Mouse (Mus musculus) adrenal gland, adult 18-20 months (tissue): ENCODE data around the gene Sdk1. TPM values are rescaled to one million over a fixed set of nuclear protein-coding genes. Genes with fewer than 3 reads are reported as not detected.
"Not testable (repeated sequence)": the region's sequence is repeated elsewhere in the genome, so short reads cannot be mapped to it uniquely, and the experiment has no call there.

Experiments
- DNase-seq, 2 experiments: peaks; one replicate each; pipeline ENCODE4 v3.0.0; 2021 to 2022; ENCODE audit warnings: low spot score in 2 of 2
- total RNA-seq, 2 experiments: library from RNA; stranded (reverse); gene quantifications; 1 replicate in 1 of 2; 2 replicates in 1 of 2; pipeline ENCODE4 v1.2.3; 2021

Sdk1 gene
- total RNA-seq, 2 experiments from 2014 or later, result 6.7 to 11.7 TPM

DNA sequence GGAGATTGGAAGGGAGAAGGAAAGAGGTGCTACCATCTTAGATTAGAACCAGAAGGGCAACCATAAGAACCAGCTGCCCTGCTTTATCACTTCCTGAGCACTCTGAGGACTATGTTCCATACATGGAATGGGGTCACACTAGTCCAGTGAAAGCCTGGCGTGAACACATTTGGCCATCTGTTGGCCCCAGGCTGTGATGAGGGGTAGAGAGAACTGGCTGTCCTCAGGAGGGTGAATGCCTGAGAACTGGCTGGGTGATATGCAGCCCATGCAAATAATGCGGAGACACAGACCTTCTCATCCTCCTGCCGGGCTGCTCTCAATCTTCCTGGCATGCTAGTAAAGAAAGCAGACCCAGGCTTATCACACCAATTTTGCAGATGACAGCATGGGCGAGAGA is 384.1 kb downstream of the Sdk1 start:
- DNase-seq, result no peak

DNA sequence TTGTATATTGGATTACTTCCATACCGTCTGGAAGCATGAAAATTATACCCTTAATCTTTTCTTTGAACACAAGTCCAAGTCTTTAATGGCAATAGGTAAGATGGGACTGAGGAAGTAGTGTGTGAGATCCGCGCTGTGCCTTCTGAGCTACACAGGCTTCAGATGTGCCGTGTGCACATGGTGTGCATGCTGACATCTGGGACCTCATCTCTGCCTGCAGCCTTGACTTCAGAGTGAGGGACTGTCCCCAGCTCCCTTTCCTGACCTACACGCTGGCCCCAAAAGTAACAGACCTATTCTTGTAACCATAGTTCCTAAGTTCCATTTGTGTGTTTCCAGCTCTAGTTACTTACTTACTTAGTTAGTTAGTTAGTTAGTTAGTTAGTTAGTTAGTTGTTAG is 390.4 kb downstream of the Sdk1 start:
- DNase-seq, result no peak

DNA sequence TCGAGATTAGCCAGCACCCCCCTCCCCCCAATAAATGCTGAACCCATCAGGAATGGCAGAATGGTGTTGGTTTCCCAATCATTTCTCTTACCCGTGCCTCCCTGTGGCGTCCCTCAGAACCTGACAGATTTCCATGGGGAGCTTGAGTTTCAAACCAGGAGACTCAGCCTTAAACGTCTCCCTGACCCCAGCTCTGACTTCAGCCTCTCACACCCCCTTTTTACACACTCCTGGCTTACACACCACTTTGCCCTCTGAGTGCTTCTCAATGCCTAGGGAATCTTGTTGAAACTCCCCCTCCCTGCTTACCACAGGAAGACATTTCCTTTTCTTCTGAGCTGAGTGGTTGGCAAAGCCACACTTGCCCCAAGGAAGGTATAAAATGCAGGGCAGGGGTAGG is 392.0 kb downstream of the Sdk1 start:
- DNase-seq, result no peak

DNA sequence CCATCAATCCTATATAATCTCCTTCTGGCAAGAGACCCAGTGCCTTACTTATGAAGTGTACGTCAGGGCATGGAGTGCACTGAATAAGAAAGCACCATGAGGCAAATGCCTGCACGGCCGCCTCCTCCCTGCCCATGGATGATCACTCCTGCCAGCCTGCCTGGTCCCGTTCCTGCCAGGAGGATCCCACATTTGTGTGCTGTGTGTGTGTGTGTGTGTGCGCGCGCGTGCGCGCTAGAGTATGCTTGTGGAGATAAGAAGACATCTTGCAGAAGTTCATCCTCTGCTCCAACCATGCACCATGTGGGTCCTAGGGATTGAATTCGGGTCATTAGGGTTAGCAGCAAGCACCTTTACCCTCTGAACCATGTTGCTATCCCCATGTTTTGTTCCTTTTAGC is 395.1 kb downstream of the Sdk1 start:
- DNase-seq, result no peak

DNA sequence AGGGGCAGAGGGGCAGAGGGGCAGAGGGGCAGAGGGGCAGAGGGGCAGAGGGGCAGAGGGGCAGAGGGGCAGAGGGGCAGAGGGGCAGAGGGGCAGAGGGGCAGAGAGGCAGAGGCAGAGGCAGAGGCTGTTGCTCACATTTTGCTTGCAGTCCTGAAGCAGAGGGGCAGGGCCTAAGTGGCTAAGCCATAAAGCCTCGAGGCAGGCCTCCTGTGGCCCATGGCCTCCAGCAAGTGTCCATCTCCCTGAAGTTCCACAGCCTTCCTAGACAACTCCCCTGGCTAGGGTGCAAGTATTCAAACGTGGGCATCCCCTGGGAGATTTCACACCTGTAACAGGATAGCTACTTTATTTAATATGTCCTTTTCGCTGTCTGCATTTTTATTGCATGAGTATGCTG is 395.8 kb downstream of the Sdk1 start:
- not testable (repeated sequence) for DNase-seq

DNA sequence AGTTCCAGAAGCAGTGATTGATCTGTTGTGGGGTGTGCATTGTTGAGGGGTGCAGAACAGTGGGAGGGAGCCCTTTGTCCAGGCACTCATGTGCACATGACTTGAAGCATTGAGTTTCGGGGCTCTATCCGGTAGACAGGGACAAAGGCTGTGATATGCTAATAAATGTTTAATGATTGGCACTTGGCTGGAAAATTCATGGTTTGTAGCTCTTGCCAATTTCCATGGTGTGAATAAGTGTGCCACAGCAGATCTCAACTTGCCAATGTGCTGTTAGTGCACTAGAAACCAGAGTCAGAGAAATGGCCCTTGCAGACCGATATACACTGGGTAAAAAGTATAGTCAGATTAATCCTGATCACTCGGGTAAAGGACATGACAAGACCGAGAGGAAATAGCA is 404.4 kb downstream of the Sdk1 start:
- DNase-seq, result no peak

DNA sequence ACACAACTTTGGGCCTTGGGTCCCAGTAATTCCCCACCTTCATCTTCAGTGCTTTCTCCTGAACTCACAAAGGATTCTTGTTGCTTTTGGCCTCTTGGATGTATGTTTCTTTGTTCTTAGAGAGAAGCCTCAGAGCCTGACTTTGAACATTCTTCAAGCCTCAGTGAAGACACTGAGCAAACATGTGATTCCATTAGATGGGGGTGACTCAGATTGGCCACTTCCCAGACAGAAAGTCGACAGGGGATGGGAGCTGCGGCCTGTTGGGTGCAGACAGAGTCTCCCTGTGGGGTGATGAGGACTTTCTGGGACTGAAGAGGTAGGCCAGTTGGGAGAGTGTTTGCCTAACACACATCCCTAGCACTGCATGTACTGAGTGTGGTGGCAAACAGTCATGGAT is 405.3 kb downstream of the Sdk1 start:
- no peak for DNase-seq

DNA sequence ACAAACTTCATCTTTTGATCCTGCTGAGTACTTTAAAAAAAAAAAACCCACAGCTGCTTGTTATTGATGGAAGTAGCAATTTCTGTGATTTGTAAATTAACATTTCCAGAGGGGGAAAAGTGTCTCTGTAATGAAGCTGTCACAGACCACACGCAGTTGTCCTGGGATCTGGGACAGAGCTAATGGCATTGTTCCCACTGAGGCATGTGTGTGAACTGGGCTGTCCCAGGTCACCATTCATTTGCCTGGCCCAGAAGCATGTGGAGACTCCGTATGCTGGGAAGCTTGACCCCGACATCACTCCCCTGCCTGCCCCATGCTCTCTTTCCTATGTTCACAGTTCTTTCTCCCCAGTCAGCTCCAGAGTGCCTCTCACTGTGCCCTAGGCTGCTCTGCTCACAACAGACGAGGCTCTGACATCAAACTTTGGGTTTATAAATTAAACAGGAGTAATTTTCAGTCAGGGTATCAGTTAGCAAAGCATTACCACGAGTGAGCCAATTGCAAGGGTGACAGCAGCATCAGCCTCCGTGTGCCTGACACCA is 408.6 kb downstream of the Sdk1 start:
- no peak for DNase-seq

DNA sequence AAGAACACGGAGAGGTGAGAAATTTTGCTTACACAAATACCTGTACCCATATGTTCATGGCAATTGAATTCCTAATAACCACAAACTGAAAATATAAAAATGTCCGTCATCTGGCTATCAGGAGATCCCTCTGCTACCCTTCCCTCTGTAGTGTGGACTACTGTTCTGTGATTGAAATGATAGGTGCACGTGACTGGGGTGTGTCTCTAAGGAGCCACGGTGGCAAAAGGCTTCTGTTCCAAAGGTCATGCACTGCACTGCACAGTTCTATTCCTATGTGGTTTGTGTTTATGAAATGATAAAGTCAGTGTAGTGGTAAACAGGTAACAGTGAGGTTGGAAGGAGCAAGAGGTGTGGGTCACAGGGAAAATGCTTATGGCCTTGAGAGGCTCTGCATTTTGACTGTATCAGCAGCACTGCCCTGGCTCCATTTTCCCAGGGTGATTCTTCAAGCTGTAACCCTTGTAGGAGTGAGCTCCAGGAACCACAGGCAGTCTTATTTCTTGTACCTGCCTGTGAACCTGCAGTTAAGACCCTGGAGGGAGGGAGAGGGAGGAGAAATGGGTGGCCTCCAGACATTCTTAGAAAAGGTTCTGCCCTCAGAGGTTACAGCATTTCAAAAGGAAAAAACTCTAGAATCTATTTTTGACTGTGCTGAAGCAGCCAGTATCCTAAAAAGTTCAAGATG is 410.5 kb downstream of the Sdk1 start:
- DNase-seq, result no peak

DNA sequence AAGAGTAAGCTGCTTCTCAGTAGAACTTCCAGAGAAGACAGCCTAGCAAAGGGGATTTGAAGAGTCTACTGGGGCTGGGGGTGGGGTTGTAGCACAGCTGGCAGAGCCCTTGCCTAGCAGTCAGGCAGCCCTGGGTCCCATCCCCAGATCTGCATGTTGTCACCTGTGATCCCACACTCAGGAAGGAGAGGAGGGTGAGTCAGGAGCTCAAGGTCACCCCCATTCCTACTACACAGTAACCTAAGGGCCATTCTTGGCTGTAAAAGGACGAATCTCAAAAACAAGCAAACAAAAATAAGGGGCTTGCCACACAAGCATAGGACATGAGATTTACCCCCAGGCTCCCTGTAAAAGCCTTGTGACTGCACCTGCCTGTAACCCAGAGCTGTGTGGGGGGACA is 435.1 kb downstream of the Sdk1 start:
- DNase-seq, result peak in 1 of 2 experiments; percentile 8

DNA sequence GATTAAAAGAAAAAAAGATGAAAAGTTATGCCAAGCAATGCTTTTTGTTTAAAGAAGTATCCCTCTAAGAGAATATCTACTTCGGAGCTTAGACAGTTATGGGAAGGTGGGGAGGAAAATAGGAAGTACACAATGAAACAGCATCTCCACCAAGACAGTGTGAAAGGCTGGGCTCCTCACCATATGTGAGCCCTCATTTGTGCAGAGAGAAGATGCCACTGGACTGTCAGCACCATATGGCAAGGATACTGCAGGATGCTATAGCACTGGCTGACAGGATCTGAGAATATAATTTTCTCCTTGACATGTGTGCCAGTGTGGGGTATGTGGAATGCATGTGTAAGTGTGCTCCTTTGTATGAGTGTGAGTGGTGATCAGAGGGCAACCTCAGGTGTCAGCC is 435.7 kb downstream of the Sdk1 start:
- DNase-seq, result no peak

DNA sequence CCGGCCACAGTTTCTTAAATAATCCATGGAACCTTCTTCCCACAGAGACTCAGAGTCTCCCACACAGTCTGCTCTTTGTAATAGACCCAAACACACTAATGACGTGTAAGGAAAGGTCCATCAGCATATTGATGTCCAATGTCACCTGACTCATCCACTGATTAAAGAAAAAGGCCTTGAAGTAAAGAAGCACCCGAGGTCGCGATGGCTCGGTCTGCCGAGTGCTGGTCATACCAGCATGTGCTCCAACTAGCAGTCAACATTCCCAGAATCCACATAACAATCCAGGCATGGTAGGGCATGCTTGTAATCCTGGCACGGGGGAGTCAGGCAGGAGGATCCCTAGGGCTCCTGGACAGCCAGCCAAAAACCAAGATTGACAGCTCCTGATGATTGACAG is 436.6 kb downstream of the Sdk1 start:
- DNase-seq, result peak in 1 of 2 experiments; percentile 12

DNA sequence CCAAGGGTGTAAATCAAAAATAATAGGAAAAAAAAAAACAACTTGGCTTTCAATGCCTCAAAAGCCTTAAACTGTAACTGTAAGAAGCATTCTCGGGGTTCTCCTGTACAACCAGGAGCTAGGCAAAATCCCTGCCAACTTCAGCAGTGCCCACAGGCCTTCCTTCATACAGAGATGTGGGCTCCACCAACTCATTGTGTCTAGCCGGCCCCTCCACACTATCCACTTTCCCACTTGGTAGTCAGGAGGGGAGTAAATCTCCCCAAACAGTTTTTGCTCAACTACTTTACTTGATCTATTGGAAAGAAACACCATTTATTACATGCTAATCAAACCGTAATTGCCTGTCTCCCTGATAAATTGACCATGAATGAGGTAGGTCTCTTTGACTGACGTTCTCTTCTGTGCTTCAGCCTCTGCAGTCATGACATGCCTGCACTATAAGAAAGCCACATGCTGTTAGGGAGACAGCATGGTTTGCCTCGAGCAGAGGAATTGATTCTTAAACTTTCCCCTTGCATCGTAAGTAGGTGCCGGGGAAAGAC is 445.7 kb downstream of the Sdk1 start:
- DNase-seq, result no peak

DNA sequence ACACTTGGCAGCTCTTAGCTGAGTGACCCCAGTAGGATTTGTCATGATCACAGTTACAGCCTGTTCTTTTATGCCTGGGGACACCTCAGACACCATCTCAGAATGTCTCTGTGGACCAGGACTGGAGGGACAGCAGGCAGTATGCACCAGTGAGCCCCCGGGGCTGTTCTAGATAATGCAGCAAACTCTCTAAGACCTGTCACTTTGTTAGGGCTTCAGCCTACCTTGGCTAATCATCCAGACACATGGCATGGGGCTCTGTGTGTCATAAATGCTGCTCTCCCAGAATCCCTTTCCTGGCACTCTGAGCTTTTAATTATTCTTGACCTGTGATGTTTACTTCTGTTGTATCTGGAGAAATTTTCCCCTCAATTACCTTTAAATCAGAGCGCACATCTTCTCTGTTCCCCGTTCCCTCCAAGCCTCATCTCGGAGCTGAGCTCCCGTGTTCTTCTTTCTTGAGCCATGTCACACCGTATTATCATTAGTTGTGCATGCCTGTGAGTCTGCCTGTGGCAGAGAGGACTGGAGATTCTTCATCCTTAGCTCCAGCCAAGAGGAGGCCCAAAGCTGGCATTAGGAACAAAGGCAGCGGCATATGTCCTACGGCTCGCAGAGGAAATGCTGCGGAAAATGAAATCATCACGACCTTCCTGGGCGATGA is 448.3 kb downstream of the Sdk1 start:
- DNase-seq, result no peak

DNA sequence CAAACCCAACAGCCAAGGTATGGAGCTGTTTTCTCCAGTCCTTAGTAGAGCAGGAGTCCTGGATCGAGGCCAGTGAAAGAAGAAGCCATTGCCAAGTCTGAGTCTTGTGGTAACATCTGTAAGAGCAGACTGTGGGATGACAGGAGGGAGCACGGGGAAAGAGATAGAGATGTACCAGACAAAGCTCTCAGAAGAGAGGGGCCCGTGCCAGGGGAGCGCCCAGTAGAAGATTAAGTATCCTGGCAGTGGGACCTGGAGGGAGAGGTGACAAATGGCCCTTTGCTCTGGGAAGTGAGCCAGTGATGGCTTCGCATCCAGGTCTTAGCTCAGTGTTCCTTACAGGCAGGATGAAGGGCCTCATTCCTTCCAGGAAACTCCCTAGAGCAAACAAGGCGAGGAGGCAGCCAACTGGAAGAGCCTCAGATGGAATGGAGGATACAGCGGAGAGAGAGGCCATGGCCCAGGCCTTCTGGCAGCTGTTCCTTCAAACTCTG is 450.2 kb downstream of the Sdk1 start:
- DNase-seq, result peak; percentile 24 to 40

DNA sequence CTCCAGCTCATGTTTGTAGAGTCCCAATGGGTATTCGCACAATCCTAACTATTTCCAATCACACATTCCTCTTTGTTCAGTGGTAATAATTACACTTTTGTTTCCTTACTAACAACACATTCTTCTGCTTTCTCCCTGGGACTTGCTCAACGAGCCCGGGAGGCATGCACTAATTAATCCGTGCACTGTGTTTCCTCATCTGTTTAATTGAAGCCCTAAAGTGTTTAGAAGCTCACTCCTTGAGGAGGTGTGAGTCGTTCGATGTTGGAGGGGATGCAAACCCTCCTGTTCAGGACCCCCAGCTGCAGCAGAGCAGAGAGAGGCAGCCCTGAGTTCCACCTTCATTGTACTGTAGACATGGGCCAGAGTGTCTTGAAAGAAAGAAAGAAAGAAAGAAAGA is 452.4 kb downstream of the Sdk1 start:
- DNase-seq, result no peak

DNA sequence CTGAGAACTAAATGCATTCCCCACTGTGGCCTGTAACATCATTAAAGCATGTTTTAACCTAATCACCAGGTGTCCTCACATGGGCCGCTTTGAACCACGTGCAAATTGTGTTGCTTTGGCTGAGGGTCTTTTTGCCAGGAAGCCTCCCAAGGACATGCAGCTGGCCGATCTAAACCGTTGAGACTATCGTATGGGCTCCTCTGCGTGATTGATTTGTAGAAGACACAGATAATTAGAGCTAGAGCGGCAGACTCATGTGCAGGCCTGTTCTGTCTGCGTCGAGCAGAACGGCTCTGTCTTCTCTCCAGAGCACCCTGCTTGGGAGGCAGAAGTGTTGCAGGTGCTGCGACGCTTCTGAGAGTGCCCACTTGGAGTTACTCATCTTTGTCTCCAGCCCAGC is 453.6 kb downstream of the Sdk1 start:
- no peak for DNase-seq

DNA sequence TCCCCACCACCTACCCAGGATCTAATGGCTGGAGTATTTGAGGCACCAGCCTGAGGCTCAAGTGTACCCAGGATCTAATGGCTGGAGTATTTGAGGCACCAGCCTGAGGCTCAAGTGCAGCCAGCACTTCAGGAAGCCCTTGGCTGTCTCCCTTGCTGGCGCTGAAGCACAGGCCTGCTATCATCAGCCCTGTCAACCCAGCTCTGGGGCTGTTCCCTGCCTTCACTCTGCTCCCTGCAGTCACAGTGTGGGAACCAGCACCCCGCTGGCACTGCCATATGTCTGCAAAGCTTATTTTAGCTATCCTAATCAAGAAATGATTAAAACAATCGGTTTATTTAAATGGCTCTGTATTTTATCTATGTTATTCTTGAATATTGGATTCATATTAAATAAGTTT is 457.1 kb downstream of the Sdk1 start:
- DNase-seq, result no peak

DNA sequence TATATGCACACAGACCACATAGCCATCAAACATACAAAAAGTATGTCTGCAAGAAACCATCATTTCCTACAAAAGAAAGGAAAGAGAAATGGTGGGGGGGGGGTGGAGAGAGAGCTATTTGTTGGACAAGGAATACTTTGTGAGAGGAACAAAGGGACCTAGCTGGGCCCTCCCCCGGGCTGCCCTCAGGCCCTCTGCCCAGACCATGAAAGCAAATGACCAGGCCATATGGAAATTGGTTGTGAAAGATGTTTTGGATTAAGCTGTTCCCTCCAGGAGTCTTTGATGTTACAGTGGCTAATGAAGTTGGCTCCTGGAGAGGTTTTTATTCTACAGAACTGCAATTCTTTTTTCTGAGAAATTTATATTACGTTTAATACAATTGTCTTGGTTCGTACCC is 479.5 kb downstream of the Sdk1 start:
- no peak for DNase-seq

DNA sequence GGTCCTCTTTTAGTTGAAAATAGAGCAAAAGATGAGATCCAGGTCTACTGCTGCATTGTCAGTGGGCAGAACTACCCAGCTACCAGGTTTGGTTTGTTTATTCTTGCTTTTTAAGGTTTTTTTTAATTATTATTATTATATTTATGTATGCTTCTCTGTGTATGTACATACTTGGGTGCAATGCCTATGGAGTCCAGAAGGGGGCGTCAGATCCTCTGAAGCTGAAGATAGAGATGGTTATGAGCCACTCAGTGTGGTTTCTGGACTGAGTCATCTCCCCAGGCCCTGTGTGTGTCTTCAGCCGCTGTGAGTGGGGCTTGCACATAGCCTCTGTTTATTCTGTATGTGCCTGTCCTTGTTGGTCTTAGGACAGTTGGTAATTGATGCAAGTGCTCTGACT is 486.7 kb downstream of the Sdk1 start:
- no peak for DNase-seq

DNA sequence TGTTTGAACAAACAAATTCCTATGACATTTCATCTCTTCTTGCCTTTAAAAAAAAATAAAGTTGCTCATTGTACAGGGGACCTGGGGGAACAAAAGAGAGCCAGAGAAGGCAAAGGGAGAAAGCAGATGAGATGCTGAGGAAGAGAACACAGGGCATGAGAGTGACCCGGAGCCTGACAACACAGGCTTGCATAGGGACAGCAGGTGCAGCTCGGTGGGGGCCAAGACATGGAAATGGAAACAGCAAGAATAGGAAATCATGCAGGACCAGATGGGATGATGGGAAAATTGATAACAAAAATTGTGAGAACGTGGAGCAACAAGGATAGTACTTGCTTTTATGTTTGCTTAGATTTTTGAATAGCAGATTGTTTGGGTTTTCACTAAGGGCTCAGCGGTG is 488.7 kb downstream of the Sdk1 start:
- DNase-seq, result no peak

DNA sequence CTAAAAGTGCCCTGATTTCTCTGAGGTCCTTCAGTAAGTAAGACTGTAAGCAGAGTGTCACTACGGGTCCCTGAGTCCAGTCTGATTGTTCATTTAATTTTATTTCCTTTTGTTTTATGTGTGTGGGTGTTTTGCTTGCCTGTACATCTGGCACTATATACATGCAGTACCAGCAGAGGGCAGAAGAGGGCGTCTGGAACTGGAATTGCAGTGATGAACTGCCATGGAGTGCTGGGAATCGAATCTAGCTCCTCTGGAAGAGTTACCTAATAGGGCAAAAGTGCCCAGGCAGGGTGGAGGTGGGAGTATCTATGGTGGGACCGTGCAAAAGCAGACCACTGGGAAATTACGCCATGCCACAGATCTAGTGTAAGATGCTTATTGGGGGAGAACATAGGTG is 497.4 kb downstream of the Sdk1 start:
- no peak for DNase-seq
